Mouse (Mus musculus) MEL (cell line): ENCODE data around the gene Wsb2. TPM values are rescaled to one million over a fixed set of nuclear protein-coding genes. Genes with fewer than 3 reads are reported as not detected.

Experiments
- DNase-seq: peaks from one replicate; pipeline ENCODE4 v3.0.0; 2011; ENCODE audit warnings: low read depth, low spot score
- H3K27ac ChIP-seq: 2 replicates; pipeline ENCODE4 v1.5.1; 2012; ENCODE audit warnings: low read depth, mild to moderate bottlenecking, control low read depth, low read length, moderate library complexity; ENCODE audit not compliant: control insufficient read depth
- H3K27me3 ChIP-seq, 2 experiments: fragments of 150-350 bp in 1 of 2; sonication (generic) in 1 of 2; 2 replicates each; pipeline ENCODE4 v1.6.1; 2012; ENCODE audit warnings: low read length in 2 of 2, mild to moderate bottlenecking in 2 of 2, improper control_type of control experiment in 1 of 2, moderate library complexity in 1 of 2; ENCODE audit not compliant: insufficient read depth in 2 of 2, control insufficient read depth in 1 of 2
- H3K36me3 ChIP-seq, 2 experiments: 2 replicates each; pipeline ENCODE4 v1.6.1; 2012 to 2014; ENCODE audit warnings: low read length in 2 of 2, improper control_type of control experiment in 1 of 2, inconsistent platforms in 1 of 2, mild to moderate bottlenecking in 1 of 2; ENCODE audit not compliant: insufficient read depth in 2 of 2, control insufficient read depth in 1 of 2
- H3K4me1 ChIP-seq, 2 experiments: fragments of 150-350 bp in 1 of 2; sonication (generic) in 1 of 2; 2 replicates each; pipeline ENCODE4 v1.6.1; 2012; ENCODE audit warnings: low read length in 2 of 2, improper control_type of control experiment in 1 of 2, mild to moderate bottlenecking in 1 of 2; ENCODE audit not compliant: insufficient read depth in 2 of 2, control insufficient read depth in 1 of 2
- H3K4me3 ChIP-seq, 2 experiments: fragments of 150-350 bp in 1 of 2; sonication (generic) in 1 of 2; 2 replicates each; pipeline ENCODE4 v1.5.1; 2012; ENCODE audit warnings: low read depth in 2 of 2, low read length in 2 of 2, mild to moderate bottlenecking in 2 of 2, moderate library complexity in 2 of 2, control low read depth in 1 of 2, improper control_type of control experiment in 1 of 2; ENCODE audit not compliant: control insufficient read depth in 1 of 2, insufficient read depth in 1 of 2
- H3K79me2 ChIP-seq: 2 replicates; pipeline ENCODE4 v1.6.1; 2012; ENCODE audit warnings: mild to moderate bottlenecking, low read length, moderate library complexity; ENCODE audit not compliant: control insufficient read depth, poor library complexity, insufficient read depth
- H3K9ac ChIP-seq: 2 replicates; pipeline ENCODE4 v1.6.1; 2012; ENCODE audit warnings: low read depth, mild to moderate bottlenecking, control low read depth, low read length, moderate library complexity; ENCODE audit not compliant: control insufficient read depth, poor library complexity, severe bottlenecking
- H3K9me3 ChIP-seq: fragments of 150-350 bp; sonication (generic); replicated peaks from 2 replicates; pipeline ENCODE4 v1.6.1; 2012; ENCODE audit warnings: mild to moderate bottlenecking, low read length, improper control_type of control experiment, moderate library complexity; ENCODE audit not compliant: insufficient read depth
- BHLHE40 ChIP-seq: IDR thresholded peaks from 2 replicates; pipeline ENCODE4 v1.6.1; 2012; ENCODE audit warnings: low read depth, mild to moderate bottlenecking, inconsistent platforms, low read length, improper control_type of control experiment, borderline replicate concordance
- EP300 ChIP-seq, 2 experiments: IDR thresholded peaks; 2 replicates each; pipeline ENCODE4 v1.6.1; 2011; ENCODE audit warnings: improper control_type of control experiment in 2 of 2, low read length in 2 of 2, low read depth in 1 of 2, mild to moderate bottlenecking in 1 of 2
- ETS1 ChIP-seq: IDR thresholded peaks from 2 replicates; pipeline ENCODE4 v1.6.1; 2012; ENCODE audit warnings: low read depth, mild to moderate bottlenecking, inconsistent platforms, low read length, improper control_type of control experiment, moderate library complexity
- GABPA ChIP-seq: IDR thresholded peaks from 2 replicates; pipeline ENCODE4 v1.6.1; 2012; ENCODE audit warnings: low read depth, mild to moderate bottlenecking, inconsistent platforms, low read length, improper control_type of control experiment, moderate library complexity
- MAX ChIP-seq: IDR thresholded peaks from 2 replicates; pipeline ENCODE4 v1.6.1; 2011; ENCODE audit warnings: low read length, improper control_type of control experiment
- MXI1 ChIP-seq: IDR thresholded peaks from 2 replicates; pipeline ENCODE4 v1.6.1; 2011; ENCODE audit warnings: mild to moderate bottlenecking, low read depth, low read length, improper control_type of control experiment
- MYB ChIP-seq: IDR thresholded peaks from 2 replicates; pipeline ENCODE4 v1.6.1; 2011; ENCODE audit warnings: mild to moderate bottlenecking, low read depth, low read length, improper control_type of control experiment
- MYC ChIP-seq: IDR thresholded peaks from 2 replicates; pipeline ENCODE4 v1.6.1; 2011; ENCODE audit warnings: low read depth, mild to moderate bottlenecking, low read length, improper control_type of control experiment, moderate library complexity
- POLR2A ChIP-seq, 2 experiments: IDR thresholded peaks; 2 replicates each; pipeline ENCODE4 v1.6.1; 2011 to 2012; ENCODE audit warnings: low read length in 2 of 2, mild to moderate bottlenecking in 2 of 2, control low read depth in 1 of 2, improper control_type of control experiment in 1 of 2, low read depth in 1 of 2, moderate library complexity in 1 of 2; ENCODE audit not compliant: control insufficient read depth in 1 of 2, insufficient read depth in 1 of 2, poor library complexity in 1 of 2
- POLR2AphosphoS5 ChIP-seq: IDR thresholded peaks from 2 replicates; pipeline ENCODE4 v1.6.1; 2012; ENCODE audit warnings: low read depth, borderline replicate concordance, mild to moderate bottlenecking, inconsistent platforms, low read length, moderate library complexity, mixed read lengths
- RAD21 ChIP-seq: IDR thresholded peaks from 2 replicates; pipeline ENCODE4 v1.6.1; 2011; ENCODE audit warnings: mild to moderate bottlenecking, low read depth, low read length, improper control_type of control experiment
- TAL1 ChIP-seq: IDR thresholded peaks from 2 replicates; pipeline ENCODE4 v1.6.1; 2012; ENCODE audit warnings: mild to moderate bottlenecking, inconsistent platforms, low read length, moderate library complexity, mixed read lengths
- TBP ChIP-seq: IDR thresholded peaks from 2 replicates; pipeline ENCODE4 v1.8.0; 2011; ENCODE audit warnings: low read depth, low read length, improper control_type of control experiment
- TCF12 ChIP-seq: IDR thresholded peaks from 2 replicates; pipeline ENCODE4 v1.6.1; 2014; ENCODE audit warnings: low read depth, mild to moderate bottlenecking, inconsistent platforms, low read length, improper control_type of control experiment, moderate library complexity
- USF2 ChIP-seq, 2 experiments: IDR thresholded peaks; 2 replicates each; pipeline ENCODE4 v1.6.1; 2011 to 2012; ENCODE audit warnings: improper control_type of control experiment in 2 of 2, low read length in 2 of 2, borderline replicate concordance in 1 of 2, inconsistent platforms in 1 of 2, low read depth in 1 of 2, mild to moderate bottlenecking in 1 of 2; ENCODE audit not compliant: insufficient read depth in 1 of 2
- ZC3H11A ChIP-seq: IDR thresholded peaks from 2 replicates; pipeline ENCODE4 v1.6.1; 2012; ENCODE audit warnings: low read depth, mild to moderate bottlenecking, inconsistent platforms, low read length, improper control_type of control experiment
- ZNF384 ChIP-seq: IDR thresholded peaks from 2 replicates; pipeline ENCODE4 v1.6.1; 2012; ENCODE audit warnings: low read depth, mild to moderate bottlenecking, inconsistent platforms, low read length, improper control_type of control experiment
- polyA plus RNA-seq, 2 experiments: library from polyadenylated mRNA; stranded (reverse) in 1 of 2; unstranded in 1 of 2; fragments of >175 nt in 1 of 2; fragments of >200 nt in 1 of 2; gene quantifications; 2 replicates each; pipeline versions ENCODE4 v1.2.1 to v1.2.4; 2012; ENCODE audit warnings: low replicate concordance in 2 of 2, low read depth in 1 of 2; ENCODE audit not compliant: insufficient read length in 2 of 2, insufficient read depth in 1 of 2, missing spikeins in 1 of 2
- total RNA-seq: library from RNA; depleted of rRNA; stranded (reverse); fragments of 300-350 nt; gene quantifications from 2 replicates; pipeline ENCODE4 v1.2.3, GENCODE M21; 2012

Wsb2 gene
- total and polyA plus RNA-seq, 3 experiments = 32.9 to 56.9 TPM; not detected in 1

- no peak for TF ChIP-seq USF2 (IDR thresholded peaks at IDR 0.05; ENCODE audit: borderline replicate concordance in 1 of 2, insufficient read depth in 1 of 2, low read depth in 1 of 2, low read length in 2 of 2)
- no peak for TF ChIP-seq POLR2A (IDR thresholded peaks at IDR 0.05; ENCODE audit: control insufficient read depth in 1 of 2, insufficient read depth in 1 of 2, low read depth in 1 of 2, low read length in 2 of 2, poor library complexity in 1 of 2)
- no peak for TF ChIP-seq BHLHE40
- no peak for TF ChIP-seq RAD21
- no peak for TF ChIP-seq POLR2AphosphoS5
- no peak for TF ChIP-seq ZNF384
- no peak for TF ChIP-seq EP300 (IDR thresholded peaks at IDR 0.05; ENCODE audit: low read depth in 1 of 2, low read length in 2 of 2)
- TF ChIP-seq TCF12 = no peak
- no peak for TF ChIP-seq MYC
- TF ChIP-seq TAL1 = no peak
- no peak for TF ChIP-seq ETS1
- TF ChIP-seq MYB = no peak
- no peak for TF ChIP-seq TBP
- TF ChIP-seq MXI1 = no peak
- no peak for TF ChIP-seq GABPA
- no peak for TF ChIP-seq MAX
- H3K4me1 ChIP-seq = peaks cover 10 to 22% of the 10 kb centered on the region in 2 experiments
- no peak for DNase-seq
- no peaks in the 10 kb centered on the region for H3K27me3 ChIP-seq
- no peak overlapping the region for H3K27ac ChIP-seq
- no peak overlapping the region for H3K9ac ChIP-seq
- no peak overlapping the region for H3K4me3 ChIP-seq
- H3K79me2 ChIP-seq = no peaks in the 10 kb centered on the region
- no peaks in the 10 kb centered on the region for H3K9me3 ChIP-seq
- peaks cover 4 to 11% of the 10 kb centered on the region in 2 experiments; a peak in 3 of 4 replicates for H3K36me3 ChIP-seq
These were observed 7.7 kb downstream of the Wsb2 start for GRCm38 (mm10) chr5:117364821-117365220.

GRCm38 (mm10) chr5:117365904-117366561, 8.9 kb downstream of the Wsb2 start:
- Histone ChIP-seq H3K9ac (no peak overlapping the region), H3K27me3 (no peaks in the 10 kb centered on the region), H3K4me1 (peaks cover 7 to 12% of the 10 kb centered on the region in 2 experiments), H3K9me3 (no peaks in the 10 kb centered on the region), H3K79me2 (no peaks in the 10 kb centered on the region), H3K27ac (no peak overlapping the region), H3K36me3 (peaks cover 3 to 4% of the 10 kb centered on the region in 2 experiments; a peak in 3 of 4 replicates), H3K4me3 (no peak overlapping the region)
- TF ChIP-seq ZC3H11A = no peak
- DNase-seq = no peak
